Mouse (Mus musculus) hindbrain, postnatal 0 days (tissue): ENCODE results near the gene Cpt2. TPM values are rescaled to one million over a fixed set of nuclear protein-coding genes. Genes with fewer than 3 reads are reported as not detected.

Source experiments
- ATAC-seq: fragments of 200-750 bp; cut with Nextera tagmentation; 2 replicates; pipeline ENCODE4 v1.8.0; 2017; ENCODE audit warnings: mild to moderate bottlenecking, moderate TSS enrichment, moderate library complexity
- DNase-seq: peaks from one replicate; pipeline ENCODE4 v3.0.0-alpha.2; 2015; ENCODE audit warnings: low spot score
- H3K27ac ChIP-seq: fragments of 300-500 bp; sonication (generic); 2 replicates; pipeline ENCODE4 v1.5.1; 2014; ENCODE audit warnings: mild to moderate bottlenecking
- H3K27me3 ChIP-seq: fragments of 300-500 bp; sonication (generic); 2 replicates; pipeline ENCODE4 v1.6.1; 2014; ENCODE audit warnings: low read length, mixed read lengths; ENCODE audit not compliant: insufficient read depth
- H3K36me3 ChIP-seq: fragments of 300-500 bp; sonication (generic); 2 replicates; pipeline ENCODE4 v1.6.1; 2014; ENCODE audit warnings: low read length, mixed read lengths; ENCODE audit not compliant: insufficient read depth
- H3K4me1 ChIP-seq: fragments of 300-500 bp; sonication (generic); 2 replicates; pipeline ENCODE4 v1.6.1; 2014; ENCODE audit warnings: antibody characterized with exemption, low read length, mixed read lengths; ENCODE audit not compliant: insufficient read depth
- H3K4me2 ChIP-seq: fragments of 300-500 bp; sonication (generic); 2 replicates; pipeline ENCODE4 v1.6.1; 2014; ENCODE audit warnings: low read depth, mild to moderate bottlenecking, low read length, moderate library complexity, mixed read lengths
- H3K4me3 ChIP-seq: fragments of 300-500 bp; sonication (generic); 2 replicates; pipeline ENCODE4 v1.5.1; 2014; ENCODE audit warnings: low read length
- H3K9ac ChIP-seq: fragments of 300-500 bp; sonication (generic); replicated peaks from 2 replicates; pipeline ENCODE4 v1.6.1; 2014; ENCODE audit warnings: mild to moderate bottlenecking, low read length, moderate library complexity, mixed read lengths
- H3K9me3 ChIP-seq: fragments of 300-500 bp; sonication (generic); 2 replicates; pipeline ENCODE4 v1.6.1; 2016; ENCODE audit warnings: low read length, mixed read lengths
- CTCF ChIP-seq: IDR thresholded peaks from 2 replicates; pipeline ENCODE4 v1.5.1; 2016; ENCODE audit warnings: antibody characterized with exemption, control low read depth, low read depth
- WGBS: fragments of 180-500 bp; shearing (Covaris S2); extraction: QIAGEN DNeasy Blood & Tissue Kit; methylation state at CpG from one replicate; pipeline ENCODE4 v1.1.7; 2014; 5-methylcytosine and 5-hydroxymethylcytosine counted together
- polyA plus RNA-seq: library from polyadenylated mRNA; unstranded; fragments of >200 nt; fragmentation: Nextera tagmentation; extraction: Ambion mirVana; gene quantifications from 2 replicates; pipeline ENCODE4 v1.2.1, GENCODE M21; 2015
- total RNA-seq: library from RNA; depleted of rRNA; stranded (reverse); fragments of >200 nt; gene quantifications from 2 replicates; pipeline ENCODE4 v1.2.3, GENCODE M21; 2014; rRNA removed

The Cpt2 gene
- total and polyA plus RNA-seq, 2 experiments from 2014 or later, result 13.8 to 17.4 TPM

- Histone ChIP-seq H3K4me1 (0 out of 2 replicates have a peak, but pooled peaks cover 5% of the 10 kb centered on the region), H3K36me3 (peaks cover 17% of the 10 kb centered on the region), H3K27ac (peak within 1 kb of the TSS; percentile 57), H3K27me3 (no peaks in the 10 kb centered on the region), H3K9ac (peak within 1 kb of the TSS; percentile 63), H3K4me2 (peak within 1 kb of the TSS; percentile 87), H3K4me3 (peak within 1 kb of the TSS; percentile 54), H3K9me3 (no peaks in the 10 kb centered on the region)
- no peak for TF ChIP-seq CTCF
- WGBS, result 3% methylated on average over 48 of the region's 48 CpGs
- peak; percentile 97 for ATAC-seq
- peak; percentile 99 for DNase-seq
Observed at GRCm38 (mm10) chr4:107879254-107880050, 44.0 kb downstream of the Cpt2 start, which contains the start of gene Magoh. Magoh (plus strand) TSS chr4:107879755.

- WGBS, result 86% methylated on average over 4 of the region's 4 CpGs
- H3K27ac ChIP-seq, result no peak overlapping the region
- ATAC-seq (no peak), DNase-seq (no peak)
- TF ChIP-seq CTCF, result no peak
- H3K9ac ChIP-seq, result no peak overlapping the region
- no peak overlapping the region for H3K4me2 ChIP-seq
- H3K36me3 ChIP-seq, result peaks cover 60% of the 10 kb centered on the region
- no peaks in the 10 kb centered on the region for H3K4me1 ChIP-seq
- H3K27me3 ChIP-seq, result no peaks in the 10 kb centered on the region
- H3K9me3 ChIP-seq, result no peaks in the 10 kb centered on the region
- H3K4me3 ChIP-seq, result no peak overlapping the region
Observed at GRCm38 (mm10) chr4:107864866-107865265, 58.5 kb downstream of the Cpt2 start.

- DNase-seq (no peak), ATAC-seq (no peak)
- Histone ChIP-seq H3K36me3 (peaks cover 71% of the 10 kb centered on the region), H3K4me2 (no peak overlapping the region), H3K27ac (no peak overlapping the region), H3K9me3 (no peaks in the 10 kb centered on the region), H3K9ac (no peak overlapping the region), H3K27me3 (no peaks in the 10 kb centered on the region), H3K4me3 (no peak overlapping the region), H3K4me1 (no peaks in the 10 kb centered on the region)
- 81% methylated on average over 7 of the region's 7 CpGs for WGBS
- TF ChIP-seq CTCF, result no peak
Observed at GRCm38 (mm10) chr4:107858995-107859394, 64.4 kb downstream of the Cpt2 start.

- 45% methylated on average over 11 of the region's 11 CpGs for WGBS
- no peak overlapping the region for H3K9ac ChIP-seq
- no peaks in the 10 kb centered on the region for H3K9me3 ChIP-seq
- no peaks in the 10 kb centered on the region for H3K27me3 ChIP-seq
- peak; percentile 77 for ATAC-seq
- H3K36me3 ChIP-seq, result peaks cover 75% of the 10 kb centered on the region
- no peak overlapping the region for H3K4me2 ChIP-seq
- TF ChIP-seq CTCF, result peak; percentile 59
- DNase-seq, result peak; percentile 77
- no peaks in the 10 kb centered on the region for H3K4me1 ChIP-seq
- no peak overlapping the region for H3K4me3 ChIP-seq
- H3K27ac ChIP-seq, result peak overlapping the region; percentile 55
Observed at GRCm38 (mm10) chr4:107856958-107857686, 66.3 kb downstream of the Cpt2 start.

Other genes starting within 250 kb of the Cpt2 start
- gene Dmrtb1, start 239.4 kb downstream of the Cpt2 start, total RNA-seq, result 4.5 and 8.1 TPM in 2 replicates
- 9.6 and 12.2 TPM in 2 replicates for gene Dmrtb1, start 239.4 kb downstream of the Cpt2 start, polyA plus RNA-seq
- gene Lrp8, start 121.3 kb downstream of the Cpt2 start, total RNA-seq, result 62.2 and 65.9 TPM in 2 replicates
- 33.9 and 34.5 TPM in 2 replicates for gene Lrp8, start 121.3 kb downstream of the Cpt2 start, polyA plus RNA-seq
- 31.7 and 35.4 TPM in 2 replicates for gene Magoh, start 43.9 kb downstream of the Cpt2 start, total RNA-seq
- gene Magoh, start 43.9 kb downstream of the Cpt2 start, polyA plus RNA-seq, result 124 and 129 TPM in 2 replicates
- gene 0610037L13Rik, start 33.8 kb downstream of the Cpt2 start, total RNA-seq, result 33.2 and 58.3 TPM in 2 replicates
- 110 and 111 TPM in 2 replicates for gene 0610037L13Rik, start 33.8 kb downstream of the Cpt2 start, polyA plus RNA-seq
- gene Slc1a7, start 44.7 kb upstream of the Cpt2 start, total RNA-seq, result 0.25 TPM in 1 of 2 replicates, not detected in the other
- 0.05 and 0.09 TPM in 2 replicates for gene Slc1a7, start 44.7 kb upstream of the Cpt2 start, polyA plus RNA-seq
- gene Podn, start 172.8 kb upstream of the Cpt2 start, total RNA-seq, result 2.5 and 4.0 TPM in 2 replicates
- gene Podn, start 172.8 kb upstream of the Cpt2 start, polyA plus RNA-seq, result 0.74 and 1.2 TPM in 2 replicates
- 111 and 142 TPM in 2 replicates for gene Scp2, start 221.4 kb upstream of the Cpt2 start, total RNA-seq
- gene Scp2, start 221.4 kb upstream of the Cpt2 start, polyA plus RNA-seq, result 239 and 255 TPM in 2 replicates
- gene Echdc2, start 241.8 kb upstream of the Cpt2 start, total RNA-seq, result 13.7 and 26.5 TPM in 2 replicates
- 14.4 and 19.3 TPM in 2 replicates for gene Echdc2, start 241.8 kb upstream of the Cpt2 start, polyA plus RNA-seq